9 mouse cellular contexts compared by ENCODE assay signal in the genomic region with DNA sequence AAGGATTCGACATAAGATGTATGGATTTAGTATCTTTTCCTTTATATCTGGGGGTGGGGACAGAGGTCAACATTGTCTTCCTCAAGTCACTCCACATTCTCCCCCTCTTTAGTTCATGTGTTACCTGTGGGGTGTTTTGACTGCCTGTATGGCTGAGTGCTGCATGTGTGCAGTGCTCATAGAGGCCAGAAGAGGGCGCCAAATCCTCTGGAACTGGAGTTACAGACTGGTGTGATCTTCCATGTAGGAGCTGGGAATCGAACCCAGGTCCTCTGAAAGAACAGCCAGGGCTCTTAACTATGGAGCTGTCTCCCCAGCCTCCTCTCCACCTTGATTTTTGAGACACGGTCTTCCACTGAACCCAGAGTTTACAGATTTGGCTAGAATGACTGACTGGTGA. TPM values are rescaled to one million over a fixed set of nuclear protein-coding genes. Genes with fewer than 3 reads are reported as not detected.
DNase-seq lines count a peak whose midpoint lies in the region; ATAC-seq and TF ChIP-seq lines count a peak whose summit lies in the region.
"Had no signal": no experiment of that assay in that cellular context is flagged by ENCODE, and none has a peak within 500 bp of the region (broad histone marks: within the 10 kb centered on the region; RNA-seq: fewer than 3 reads in every experiment).

No protein-coding gene starts in this region.

- intact Hi-C loops in left cerebral cortex, postnatal 36 days (cut with DNase I): no loop called here

- 75% methylated on average over 4 of the region's 4 CpGs for WGBS in intestine, postnatal 0 days
- WGBS in intestine, embryonic 15.5 days: 67% methylated on average over 4 of the region's 4 CpGs
- WGBS in spleen, adult 2 months: 81% methylated on average over 4 of the region's 4 CpGs
- 71% methylated on average over 4 of the region's 4 CpGs for WGBS in small intestine, adult 2 months

- no peak overlapping the region for H3K27ac ChIP-seq in intestine, postnatal 0 days (ENCODE audit: low read depth, low read length)
- H3K27ac ChIP-seq in intestine, embryonic 15.5 days: no peak overlapping the region
- H3K27ac ChIP-seq in spleen, adult 2 months (ENCODE audit: insufficient read depth, low read length): no peak overlapping the region
- no peak overlapping the region for H3K27ac ChIP-seq in small intestine, adult 2 months (ENCODE audit: insufficient read depth, low read depth, low read length)

- no peaks in the 10 kb centered on the region for H3K9me3 ChIP-seq in intestine, postnatal 0 days (ENCODE audit: control insufficient read depth)
- no peaks in the 10 kb centered on the region for H3K9me3 ChIP-seq in intestine, embryonic 15.5 days

- no peak for TF ChIP-seq POLR2A in spleen, adult 2 months (IDR thresholded peaks at IDR 0.05; ENCODE audit: low read depth, low read length)
- TF ChIP-seq POLR2A in small intestine, adult 2 months (IDR thresholded peaks at IDR 0.05; ENCODE audit: low read depth, low read length): no peak

- DNase-seq in spleen, adult 2 months (ENCODE audit: low read depth in 1 of 2, low spot score in 2 of 2): peak in 1 of 2 experiments; percentile 29
- DNase-seq in spleen, adult 12 weeks (ENCODE audit: low spot score): no peak
- DNase-seq in R1 (ENCODE audit: low read depth, low spot score): peak; percentile 69
- no peak for DNase-seq in adrenal gland, adult (ENCODE audit: inconsistent age in 2 of 2, low spot score in 1 of 2)
- DNase-seq in left cerebral cortex, postnatal 36 days (ENCODE audit: low spot score in 2 of 2): no peak

- peak; percentile 75 for TF ChIP-seq CTCF in intestine, postnatal 0 days (IDR thresholded peaks at IDR 0.05; ENCODE audit: low read depth)
- TF ChIP-seq CTCF in spleen, adult 2 months (IDR thresholded peaks at IDR 0.05; ENCODE audit: extremely low read depth, insufficient read depth, insufficient read length, insufficient replicate concordance): peak; percentile 43; the same call in 1 of the 2 replicates
- peak; percentile 57; the same call in 1 of the 2 replicates for TF ChIP-seq CTCF in small intestine, adult 2 months (IDR thresholded peaks at IDR 0.05; ENCODE audit: extremely low read depth, insufficient read length, insufficient replicate concordance, low read depth, low read length)

- no peak for ATAC-seq in intestine, postnatal 0 days
- no peak for ATAC-seq in intestine, embryonic 15.5 days
- ATAC-seq: forebrain, embryonic 16.5 days had no signal

- H3K36me3 ChIP-seq in intestine, postnatal 0 days (ENCODE audit: control insufficient read depth, insufficient read depth): peaks cover 33% of the 10 kb centered on the region; the same call in 1 of the 2 replicates
- no peaks in the 10 kb centered on the region for H3K36me3 ChIP-seq in intestine, embryonic 15.5 days
- H3K36me3 ChIP-seq in spleen, adult 2 months (ENCODE audit: control insufficient read depth, insufficient read depth, low read length): no peaks in the 10 kb centered on the region
- no peaks in the 10 kb centered on the region for H3K36me3 ChIP-seq in small intestine, adult 2 months (ENCODE audit: control insufficient read depth, insufficient read depth, low read length)

- no peak overlapping the region for H3K4me3 ChIP-seq in intestine, postnatal 0 days (ENCODE audit: low read depth, low read length)
- no peak overlapping the region for H3K4me3 ChIP-seq in intestine, embryonic 15.5 days (replicated peaks)
- no peak overlapping the region for H3K4me3 ChIP-seq in spleen, adult 2 months (ENCODE audit: extremely low read depth, insufficient read depth, insufficient read length)
- no peak overlapping the region for H3K4me3 ChIP-seq in small intestine, adult 2 months (ENCODE audit: low read depth, low read length)

- H3K4me2 ChIP-seq in intestine, postnatal 0 days (replicated peaks; ENCODE audit: low read depth): peak overlapping the region; percentile 25; the same call in 1 of the 2 replicates
- H3K4me2 ChIP-seq in intestine, embryonic 15.5 days (replicated peaks): no peak overlapping the region

- H3K27me3 ChIP-seq in intestine, postnatal 0 days (replicated peaks; ENCODE audit: control insufficient read depth, insufficient read depth, low read length): no peaks in the 10 kb centered on the region
- peaks cover 9% of the 10 kb centered on the region; the same call in 1 of the 2 replicates for H3K27me3 ChIP-seq in intestine, embryonic 15.5 days (replicated peaks)
- no peaks in the 10 kb centered on the region for H3K27me3 ChIP-seq in spleen, adult 2 months (ENCODE audit: control insufficient read depth, insufficient read depth, low read length)
- peaks cover 5% of the 10 kb centered on the region; the same call in 1 of the 2 replicates for H3K27me3 ChIP-seq in small intestine, adult 2 months (ENCODE audit: control insufficient read depth, insufficient read depth, low read length)

- no peak overlapping the region for H3K9ac ChIP-seq in intestine, postnatal 0 days (ENCODE audit: low read depth, low read length)
- no peak overlapping the region for H3K9ac ChIP-seq in intestine, embryonic 15.5 days

- H3K4me1 ChIP-seq in intestine, postnatal 0 days (replicated peaks; ENCODE audit: control insufficient read depth, insufficient read depth, low read length): no peaks in the 10 kb centered on the region
- peaks cover 28% of the 10 kb centered on the region for H3K4me1 ChIP-seq in intestine, embryonic 15.5 days (replicated peaks)
- H3K4me1 ChIP-seq in spleen, adult 2 months (ENCODE audit: control insufficient read depth, insufficient read depth, insufficient read length): peaks cover 5% of the 10 kb centered on the region; the same call in 1 of the 2 replicates
- peaks cover 8% of the 10 kb centered on the region; the same call in 1 of the 2 replicates for H3K4me1 ChIP-seq in small intestine, adult 2 months (ENCODE audit: control insufficient read depth, insufficient read depth, insufficient read length, low read length)

RNA-seq across cellular contexts. Expression of gene Ass1, which starts 3.9 kb away (rescaled TPM):
- 492 and 545 TPM in 2 replicates for polyA plus RNA-seq in intestine, postnatal 0 days (2015; fragmentation: Nextera tagmentation; extraction: Ambion mirVana)
- 176 and 244 TPM in 2 replicates for polyA plus RNA-seq in intestine, embryonic 15.5 days (2015; fragmentation: Nextera tagmentation; extraction: Ambion mirVana)
- polyA plus RNA-seq in spleen, adult 2 months (2012; rRNA removed): 17.5 and 18.9 TPM in 2 replicates
- polyA plus RNA-seq in small intestine, adult 2 months (2012; rRNA removed): 4.3 and 5.2 TPM in 2 replicates
- total RNA-seq in left cerebral cortex, postnatal 36 days (2021): 10 to 100 TPM; 20.2 to 23.8 TPM
